Mouse (Mus musculus) hindbrain, embryonic 11.5 days (tissue): Measurements from ENCODE around the gene Serpind1. TPM values are rescaled to one million over a fixed set of nuclear protein-coding genes. Genes with fewer than 3 reads are reported as not detected.

Experiments used
- ATAC-seq: fragments of 200-750 bp; cut with Nextera tagmentation; 2 replicates; pipeline ENCODE4 v1.8.0; 2017; ENCODE audit warnings: mild to moderate bottlenecking, moderate TSS enrichment, moderate library complexity; ENCODE audit not compliant: low FRiP score
- DNase-seq: peaks from one replicate; pipeline ENCODE4 v3.0.0-alpha.2; 2015; ENCODE audit warnings: low spot score
- H3K27ac ChIP-seq: fragments of 300-500 bp; sonication (generic); 2 replicates; pipeline ENCODE4 v1.5.1; 2014; ENCODE audit warnings: mild to moderate bottlenecking, low read depth, low read length
- H3K27me3 ChIP-seq: fragments of 300-500 bp; sonication (generic); 2 replicates; pipeline ENCODE4 v1.6.1; 2014; ENCODE audit warnings: mild to moderate bottlenecking, low read length, moderate library complexity, mixed read lengths; ENCODE audit not compliant: control insufficient read depth, insufficient read depth
- H3K36me3 ChIP-seq: fragments of 300-500 bp; sonication (generic); 2 replicates; pipeline ENCODE4 v1.6.1; 2014; ENCODE audit warnings: mild to moderate bottlenecking, low read length, moderate library complexity, mixed read lengths; ENCODE audit not compliant: control insufficient read depth, insufficient read depth
- H3K4me1 ChIP-seq: fragments of 300-500 bp; sonication (generic); replicated peaks from 2 replicates; pipeline ENCODE4 v1.6.1; 2014; ENCODE audit warnings: low read length, mixed read lengths; ENCODE audit not compliant: control insufficient read depth, insufficient read depth
- H3K4me2 ChIP-seq: fragments of 300-500 bp; sonication (generic); replicated peaks from 2 replicates; pipeline ENCODE4 v1.6.1; 2014; ENCODE audit warnings: mild to moderate bottlenecking, low read depth, low read length
- H3K4me3 ChIP-seq: fragments of 300-500 bp; sonication (generic); 2 replicates; pipeline ENCODE4 v1.5.1; 2014; ENCODE audit warnings: low read depth, low read length
- H3K9ac ChIP-seq: fragments of 300-500 bp; sonication (generic); 2 replicates; pipeline ENCODE4 v1.6.1; 2014; ENCODE audit warnings: low read depth, low read length
- H3K9me3 ChIP-seq: fragments of 300-500 bp; sonication (generic); 2 replicates; pipeline ENCODE4 v1.6.1; 2016; ENCODE audit warnings: low read length; ENCODE audit not compliant: control insufficient read depth
- WGBS: fragments of 180-500 bp; shearing (Covaris S2); extraction: QIAGEN DNeasy Blood & Tissue Kit; methylation state at CpG from one replicate; pipeline ENCODE4 v1.1.7; 2014; 5-methylcytosine and 5-hydroxymethylcytosine counted together
- polyA plus RNA-seq: library from polyadenylated mRNA; unstranded; fragments of >200 nt; fragmentation: Nextera tagmentation; extraction: Ambion mirVana; gene quantifications from 2 replicates; pipeline ENCODE4 v1.2.1, GENCODE M21; 2014

Gene Serpind1
- polyA plus RNA-seq, 1 experiment from 2014 or later: 0.74 TPM

DNA sequence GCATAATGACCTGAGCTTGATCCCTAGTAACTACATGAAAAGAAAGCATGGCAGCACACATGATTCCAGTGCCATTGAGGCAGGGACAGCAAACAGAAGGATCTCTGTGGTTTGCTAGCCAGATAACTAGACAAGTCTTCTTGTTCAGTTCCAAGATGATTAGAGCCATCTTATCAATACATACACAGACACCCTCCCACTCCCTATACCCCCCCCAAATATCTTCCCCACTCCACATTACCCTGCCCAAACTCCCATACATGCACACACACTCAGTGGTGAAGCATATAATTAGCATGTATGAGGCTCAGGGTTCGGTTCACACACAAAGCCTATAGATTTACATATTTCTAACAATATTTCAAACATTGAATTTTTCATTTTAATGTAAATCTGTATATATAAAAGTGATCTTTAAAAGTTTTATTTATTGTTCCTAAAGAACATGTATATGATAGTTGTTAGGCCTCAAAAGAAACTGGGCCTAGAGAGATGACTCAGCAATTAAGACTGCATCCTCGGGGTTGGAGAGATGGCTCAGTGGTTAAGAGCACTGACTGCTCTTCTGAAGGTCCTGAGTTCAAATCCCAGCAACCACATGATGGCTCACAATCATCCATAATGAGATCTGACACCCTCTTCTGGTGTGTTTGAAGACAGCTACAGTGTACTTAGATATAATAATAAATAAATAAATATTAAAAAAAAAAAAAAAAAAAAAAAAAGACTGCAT, 52.6 kb downstream of the Serpind1 start:
- Histone ChIP-seq H3K4me1 (no peaks in the 10 kb centered on the region), H3K9ac (no peak overlapping the region), H3K27me3 (no peaks in the 10 kb centered on the region), H3K27ac (no peak overlapping the region), H3K4me3 (no peak overlapping the region), H3K4me2 (no peak overlapping the region), H3K9me3 (no peaks in the 10 kb centered on the region), H3K36me3 (no peaks in the 10 kb centered on the region)
- DNase-seq: no peak
- ATAC-seq: no peak
- WGBS: 92% methylated on average over 2 of the region's 2 CpGs

DNA sequence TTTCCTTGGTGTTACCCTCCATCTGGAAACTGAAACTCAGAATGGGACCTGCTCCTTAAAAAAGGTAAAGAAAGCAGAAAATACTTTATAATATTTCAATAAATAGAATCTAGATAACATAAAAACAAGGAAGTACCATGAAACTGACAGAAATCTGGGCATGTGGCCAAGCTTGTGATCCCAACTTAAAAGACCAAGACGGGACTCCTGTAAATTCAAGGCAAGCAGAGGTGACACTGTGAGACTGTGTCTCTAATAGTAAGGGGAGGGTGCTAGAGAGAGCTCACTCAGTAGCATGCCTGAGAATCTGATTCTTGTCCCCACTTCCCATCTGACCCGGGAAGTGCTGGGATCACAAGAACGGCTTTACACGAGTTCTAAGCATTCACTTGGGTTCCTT, 61.6 kb downstream of the Serpind1 start:
- WGBS: 89% methylated on average over 4 of the region's 4 CpGs
- Histone ChIP-seq H3K27me3 (no peaks in the 10 kb centered on the region), H3K4me1 (no peaks in the 10 kb centered on the region), H3K4me3 (no peak overlapping the region), H3K4me2 (no peak overlapping the region), H3K36me3 (no peaks in the 10 kb centered on the region), H3K27ac (no peak overlapping the region), H3K9ac (no peak overlapping the region), H3K9me3 (no peaks in the 10 kb centered on the region)
- ATAC-seq: no peak
- no peak for DNase-seq

Other genes starting within 250 kb of the Serpind1 start
- gene Ppil2, start 220.1 kb upstream of the Serpind1 start, polyA plus RNA-seq: 149 and 154 TPM in 2 replicates
- gene 2610318N02Rik, start 206.2 kb upstream of the Serpind1 start, polyA plus RNA-seq: 98.3 and 107 TPM in 2 replicates
- gene Sdf2l1, start 199.0 kb upstream of the Serpind1 start, polyA plus RNA-seq: 67.1 and 70.9 TPM in 2 replicates
- gene Ydjc, start 186.8 kb upstream of the Serpind1 start, polyA plus RNA-seq: 11.4 and 11.9 TPM in 2 replicates
- 0.31 and 1.0 TPM in 2 replicates for gene Ccdc116, start 184.1 kb upstream of the Serpind1 start, polyA plus RNA-seq
- gene Ube2l3, start 128.7 kb upstream of the Serpind1 start, polyA plus RNA-seq: 415 and 422 TPM in 2 replicates
- gene Rimbp3, start 122.8 kb upstream of the Serpind1 start, polyA plus RNA-seq: 0.78 and 1.0 TPM in 2 replicates
- 7.9 and 8.7 TPM in 2 replicates for gene Hic2, start 97.8 kb upstream of the Serpind1 start, polyA plus RNA-seq
- 5.7 and 7.7 TPM in 2 replicates for gene Tmem191c, start 55.3 kb upstream of the Serpind1 start, polyA plus RNA-seq
- 8.3 and 9.0 TPM in 2 replicates for gene Snap29, start 74.6 kb downstream of the Serpind1 start, polyA plus RNA-seq
- gene Pi4ka, start 74.9 kb downstream of the Serpind1 start, polyA plus RNA-seq: 43.4 and 45.3 TPM in 2 replicates
- gene Crkl, start 120.6 kb downstream of the Serpind1 start, polyA plus RNA-seq: 79.1 and 87.5 TPM in 2 replicates
- gene Aifm3, start 158.2 kb downstream of the Serpind1 start, polyA plus RNA-seq: 2.5 and 2.6 TPM in 2 replicates
- 85.3 and 85.8 TPM in 2 replicates for gene Lztr1, start 177.3 kb downstream of the Serpind1 start, polyA plus RNA-seq
- 47.6 and 49.3 TPM in 2 replicates for gene Thap7, start 199.8 kb downstream of the Serpind1 start, polyA plus RNA-seq
- 0.52 and 1.1 TPM in 2 replicates for gene Lrrc74b, start 229.9 kb downstream of the Serpind1 start, polyA plus RNA-seq
- 0.49 and 0.63 TPM in 2 replicates for gene P2rx6, start 230.5 kb downstream of the Serpind1 start, polyA plus RNA-seq